Mouse (Mus musculus) spleen, adult 2 months (tissue): ENCODE measurements at regions not wholly inside any gene's neighbourhood (a gene's known extent, or its start where the extent isn't known, plus 50 kb on each side); places are given as distances from the start of the nearest gene placed in this dataset.

ENCODE experiments used
- CTCF ChIP-seq: fragments of 200-500 bp; IDR thresholded peaks from 2 replicates; pipeline ENCODE4 v1.5.1; 2011; ENCODE audit warnings: mild to moderate bottlenecking, inconsistent platforms; ENCODE audit not compliant: insufficient read depth, insufficient read length, insufficient replicate concordance; ENCODE audit errors: extremely low read depth
- POLR2A ChIP-seq: fragments of 200-500 bp; IDR thresholded peaks from 2 replicates; pipeline ENCODE4 v1.6.1; 2011; ENCODE audit warnings: low read depth, low read length, inconsistent platforms

DNA sequence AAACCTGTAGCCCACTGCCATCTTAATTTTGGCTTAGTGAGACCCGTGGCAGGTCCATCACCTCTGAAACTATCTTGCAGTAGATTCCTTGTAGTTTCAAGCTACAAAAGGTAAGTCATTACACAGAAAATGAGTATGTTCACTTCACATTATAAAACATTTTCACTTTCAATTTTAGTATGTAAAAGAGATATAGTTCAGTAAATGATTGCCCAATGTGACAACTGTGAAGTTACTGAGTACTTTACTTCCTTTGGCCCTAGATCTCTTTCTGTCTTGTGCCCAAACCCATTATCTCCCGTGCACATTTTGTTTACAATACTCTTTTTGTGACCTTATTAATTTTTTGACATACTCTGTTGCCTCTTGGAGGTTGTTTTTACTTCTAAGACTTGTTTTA is 335.4 kb upstream of the Pitrm1 start:
- TF ChIP-seq CTCF (no peak), POLR2A (no peak)
